Comparison of ENCODE assay signal across 26 mouse cellular contexts in the genomic region with DNA sequence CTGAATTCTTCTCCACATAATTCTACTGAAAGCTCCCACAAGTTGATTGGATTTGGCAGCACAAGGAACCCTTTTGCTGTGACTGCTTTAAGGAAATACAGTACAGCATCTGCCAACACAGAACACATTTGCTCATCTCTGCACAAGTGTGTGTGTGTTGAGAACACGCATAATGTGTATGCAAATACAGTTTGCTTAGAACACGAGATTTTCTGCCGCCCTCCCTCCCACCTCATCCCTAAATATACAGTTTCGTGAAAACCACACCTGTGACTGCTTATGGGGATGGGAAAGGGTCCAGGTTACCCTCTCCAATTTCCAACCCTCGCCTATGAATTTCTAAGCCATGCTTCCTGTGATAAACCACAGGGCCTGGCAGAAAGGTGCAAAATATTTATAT.
DNase-seq lines count a peak whose midpoint lies in the region; ATAC-seq and TF ChIP-seq lines count a peak whose summit lies in the region.
"Had no signal": no experiment of that assay in that cellular context is flagged by ENCODE, and none has a peak within 500 bp of the region (broad histone marks: within the 10 kb centered on the region; RNA-seq: fewer than 3 reads in every experiment).

No protein-coding gene starts in this region.

- no peaks in the 10 kb centered on the region for H3K9me3 ChIP-seq in forebrain, postnatal 0 days (ENCODE audit: low read length)
- no peaks in the 10 kb centered on the region for H3K9me3 ChIP-seq in forebrain, embryonic 13.5 days (replicated peaks)
- H3K9me3 ChIP-seq: heart, embryonic 13.5 days; hindbrain, embryonic 15.5 days; lung, embryonic 15.5 days; midbrain, embryonic 10.5 days; midbrain, embryonic 15.5 days; neural tube, embryonic 15.5 days had no signal

- no peak overlapping the region for H3K27ac ChIP-seq in forebrain, postnatal 0 days (ENCODE audit: low read depth, low read length)
- no peak overlapping the region for H3K27ac ChIP-seq in forebrain, embryonic 13.5 days
- no peak overlapping the region for H3K27ac ChIP-seq in layer of hippocampus, adult 2 months
- H3K27ac ChIP-seq: heart, embryonic 13.5 days; hindbrain, embryonic 15.5 days; lung, embryonic 15.5 days; midbrain, embryonic 10.5 days; midbrain, embryonic 15.5 days; neural tube, embryonic 15.5 days had no signal

- peak; percentile 85 for ATAC-seq in forebrain, postnatal 0 days
- no peak for ATAC-seq in forebrain, embryonic 13.5 days
- ATAC-seq: CD4-positive, CD25-positive, alpha-beta regulatory T cell, adult 4 months; inflammation-experienced regulatory T-cells, adult 6 months; midbrain, embryonic 15.5 days had no signal

- H3K4me3 ChIP-seq in forebrain, postnatal 0 days (ENCODE audit: low read depth, low read length): no peak overlapping the region
- no peak overlapping the region for H3K4me3 ChIP-seq in forebrain, embryonic 13.5 days
- no peak overlapping the region for H3K4me3 ChIP-seq in layer of hippocampus, adult 2 months
- H3K4me3 ChIP-seq: heart, embryonic 13.5 days; hindbrain, embryonic 15.5 days; lung, embryonic 15.5 days; midbrain, embryonic 10.5 days; midbrain, embryonic 15.5 days; neural tube, embryonic 15.5 days had no signal

- TF ChIP-seq CTCF in forebrain, postnatal 0 days (IDR thresholded peaks at IDR 0.05; ENCODE audit: low read depth): no peak
- no peak for TF ChIP-seq CTCF in layer of hippocampus, adult 2 months (conservative IDR thresholded peaks at IDR 0.05)

- no peak overlapping the region for H3K9ac ChIP-seq in forebrain, postnatal 0 days
- no peak overlapping the region for H3K9ac ChIP-seq in forebrain, embryonic 13.5 days
- H3K9ac ChIP-seq: heart, embryonic 13.5 days; hindbrain, embryonic 15.5 days; lung, embryonic 15.5 days; midbrain, embryonic 15.5 days; neural tube, embryonic 15.5 days had no signal

- WGBS in forebrain, postnatal 0 days: 58% methylated on average over 5 of the region's 5 CpGs
- 83% methylated on average over 5 of the region's 5 CpGs for WGBS in forebrain, embryonic 13.5 days

- peak; percentile 60 for DNase-seq in forebrain, postnatal 0 days
- peak; percentile 24 to 60 for DNase-seq in layer of hippocampus, adult 2 months (ENCODE audit: low spot score in 2 of 2)
- DNase-seq in layer of hippocampus, adult 9-10 months (ENCODE audit: low spot score): no peak
- DNase-seq in right cerebral cortex, postnatal 25 days: peak; percentile 45
- DNase-seq in right cerebral cortex, adult 18-20 months: no peak
- DNase-seq in telencephalon, adult 2 months (ENCODE audit: low read depth, low spot score): peak; percentile 42
- no peak for DNase-seq in kidney, postnatal 4 days
- DNase-seq: adrenal gland, postnatal 25 days; cerebellum, adult 2 months; cerebellum, postnatal 14 days; gastrocnemius, postnatal 10 days; heart, postnatal 10 days; kidney, adult 11 months; kidney, postnatal 25 days; retina, postnatal 1 day; thymus, postnatal 4 days had no signal

- no peaks in the 10 kb centered on the region for H3K4me1 ChIP-seq in forebrain, postnatal 0 days (ENCODE audit: insufficient read depth)
- H3K4me1 ChIP-seq in forebrain, embryonic 13.5 days: no peaks in the 10 kb centered on the region
- H3K4me1 ChIP-seq: heart, embryonic 13.5 days; lung, embryonic 15.5 days; midbrain, embryonic 15.5 days; neural tube, embryonic 15.5 days had no signal

- H3K27me3 ChIP-seq in forebrain, postnatal 0 days (ENCODE audit: insufficient read depth, low read length): no peaks in the 10 kb centered on the region
- H3K27me3 ChIP-seq in forebrain, embryonic 13.5 days: no peaks in the 10 kb centered on the region
- H3K27me3 ChIP-seq: heart, embryonic 13.5 days; hindbrain, embryonic 15.5 days; lung, embryonic 15.5 days; midbrain, embryonic 15.5 days; neural tube, embryonic 15.5 days had no signal

- H3K4me2 ChIP-seq in forebrain, postnatal 0 days (ENCODE audit: low read depth): no peak overlapping the region
- H3K4me2 ChIP-seq in forebrain, embryonic 13.5 days: no peak overlapping the region
- H3K4me2 ChIP-seq: heart, embryonic 13.5 days; hindbrain, embryonic 15.5 days; liver, embryonic 11.5 days; lung, embryonic 15.5 days; midbrain, embryonic 15.5 days; neural tube, embryonic 15.5 days had no signal

- H3K36me3 ChIP-seq in forebrain, postnatal 0 days (ENCODE audit: insufficient read depth): no peaks in the 10 kb centered on the region
- H3K36me3 ChIP-seq in forebrain, embryonic 13.5 days (ENCODE audit: poor library complexity, severe bottlenecking): no peaks in the 10 kb centered on the region
- H3K36me3 ChIP-seq: heart, embryonic 13.5 days; hindbrain, embryonic 15.5 days; lung, embryonic 15.5 days; midbrain, embryonic 10.5 days; midbrain, embryonic 15.5 days; neural tube, embryonic 15.5 days had no signal

Comparison
In these comparisons a context has a peak if more than half of its experiments do, and no peak if none do; other contexts are left out.
1. DNase-seq: peak in forebrain, postnatal 0 days (single experiment), layer of hippocampus, adult 2 months (2 of 2), right cerebral cortex, postnatal 25 days (single experiment) and telencephalon, adult 2 months (single experiment); none in layer of hippocampus, adult 9-10 months (single experiment), right cerebral cortex, adult 18-20 months (single experiment) and kidney, postnatal 4 days (0 of 2).